Mouse (Mus musculus) liver, embryonic 15.5 days (tissue): ENCODE data around the gene Scd4. TPM values are rescaled to one million over a fixed set of nuclear protein-coding genes. Genes with fewer than 3 reads are reported as not detected.
A peak's percentile ranks its signal among the peaks of the same experiment; 100 is the strongest.

Experiments used
- ATAC-seq: fragments of 200-750 bp; cut with Nextera tagmentation; 2 replicates; pipeline ENCODE4 v1.8.0; 2017; ENCODE audit warnings: moderate number of reproducible peaks, mild to moderate bottlenecking, moderate library complexity; ENCODE audit not compliant: insufficient read depth
- H3K27ac ChIP-seq: fragments of 300-500 bp; sonication (generic); replicated peaks from 2 replicates; pipeline ENCODE4 v1.5.1; 2015; ENCODE audit warnings: mild to moderate bottlenecking, inconsistent platforms
- H3K27me3 ChIP-seq: fragments of 300-500 bp; sonication (generic); 2 replicates; pipeline ENCODE4 v1.6.1; 2015; ENCODE audit warnings: mild to moderate bottlenecking, inconsistent platforms
- H3K36me3 ChIP-seq: fragments of 300-500 bp; sonication (generic); replicated peaks from 2 replicates; pipeline ENCODE4 v1.6.1; 2015; ENCODE audit warnings: moderate library complexity, mild to moderate bottlenecking, inconsistent platforms
- H3K4me1 ChIP-seq: fragments of 300-500 bp; sonication (generic); replicated peaks from 2 replicates; pipeline ENCODE4 v1.6.1; 2015; ENCODE audit warnings: inconsistent platforms
- H3K4me2 ChIP-seq: fragments of 300-500 bp; sonication (generic); 2 replicates; pipeline ENCODE4 v1.6.1; 2015; ENCODE audit warnings: moderate library complexity, mild to moderate bottlenecking, inconsistent platforms
- H3K4me3 ChIP-seq: fragments of 300-500 bp; sonication (generic); replicated peaks from 2 replicates; pipeline ENCODE4 v1.5.1; 2015; ENCODE audit warnings: mild to moderate bottlenecking, inconsistent platforms
- H3K9ac ChIP-seq: fragments of 300-500 bp; sonication (generic); 2 replicates; pipeline ENCODE4 v1.6.1; 2015; ENCODE audit warnings: moderate library complexity, mild to moderate bottlenecking, inconsistent platforms
- H3K9me3 ChIP-seq: fragments of 300-500 bp; sonication (generic); replicated peaks from 2 replicates; pipeline ENCODE4 v1.6.1; 2016; ENCODE audit warnings: inconsistent platforms
- WGBS: fragments of 180-500 bp; shearing (Covaris S2); methylation state at CpG from one replicate; pipeline ENCODE4 v1.1.7; 2015; ENCODE audit warnings: mixed read lengths; ENCODE audit not compliant: insufficient replicate concordance; 5-methylcytosine and 5-hydroxymethylcytosine counted together
- polyA plus RNA-seq: library from polyadenylated mRNA; unstranded; fragments of >200 nt; fragmentation: Nextera tagmentation; extraction: Ambion mirVana; gene quantifications from 2 replicates; pipeline ENCODE4 v1.2.1, GENCODE M21; 2015

Scd4 gene
- polyA plus RNA-seq, 1 experiment from 2014 or later, result not detected

- peaks cover 41% of the 10 kb centered on the region for H3K36me3 ChIP-seq
- H3K27ac ChIP-seq, result peak overlapping the region; percentile 90
- H3K9ac ChIP-seq, result peak overlapping the region; percentile 73
- H3K4me3 ChIP-seq, result peak overlapping the region; percentile 70
- H3K4me1 ChIP-seq, result peaks cover 88% of the 10 kb centered on the region
- H3K27me3 ChIP-seq, result no peaks in the 10 kb centered on the region
- peak; percentile 89 for ATAC-seq
- WGBS, result under 1% methylated on average over 31 of the region's 31 CpGs
- peak overlapping the region; percentile 93 for H3K4me2 ChIP-seq
- H3K9me3 ChIP-seq, result no peaks in the 10 kb centered on the region
Observed at GRCm38 (mm10) chr19:44293769-44294551, 38.9 kb upstream of the Scd4 start.

- ATAC-seq, result peak; percentile 18
- peak overlapping the region; percentile 93 for H3K4me2 ChIP-seq
- under 1% methylated on average over 14 of the region's 14 CpGs for WGBS
- H3K9me3 ChIP-seq, result no peaks in the 10 kb centered on the region
- H3K9ac ChIP-seq, result peak overlapping the region; percentile 73
- H3K27ac ChIP-seq, result peak overlapping the region; percentile 90
- peaks cover 94% of the 10 kb centered on the region for H3K4me1 ChIP-seq
- peaks cover 47% of the 10 kb centered on the region for H3K36me3 ChIP-seq
- peak overlapping the region; percentile 70 for H3K4me3 ChIP-seq
- no peaks in the 10 kb centered on the region for H3K27me3 ChIP-seq
Observed at GRCm38 (mm10) chr19:44294588-44295041, 38.3 kb upstream of the Scd4 start.

- peaks cover 53% of the 10 kb centered on the region for H3K36me3 ChIP-seq
- peak overlapping the region; percentile 93 for H3K4me2 ChIP-seq
- H3K27ac ChIP-seq, result peak overlapping the region; percentile 83
- H3K9ac ChIP-seq, result peak overlapping the region; percentile 73
- 10% methylated on average over 3 of the region's 3 CpGs for WGBS
- no peaks in the 10 kb centered on the region for H3K9me3 ChIP-seq
- peaks cover 96% of the 10 kb centered on the region for H3K4me1 ChIP-seq
- ATAC-seq, result no peak
- H3K27me3 ChIP-seq, result no peaks in the 10 kb centered on the region
- H3K4me3 ChIP-seq, result peak overlapping the region; percentile 70
Observed at GRCm38 (mm10) chr19:44295251-44295650, 37.6 kb upstream of the Scd4 start.

GRCm38 (mm10) chr19:44295741-44296140, 37.2 kb upstream of the Scd4 start:
- Histone ChIP-seq H3K27me3 (no peaks in the 10 kb centered on the region), H3K9me3 (no peaks in the 10 kb centered on the region), H3K36me3 (peaks cover 58% of the 10 kb centered on the region), H3K4me1 (peaks cover 98% of the 10 kb centered on the region), H3K4me2 (peak overlapping the region; percentile 93), H3K9ac (peak overlapping the region; percentile 73), H3K4me3 (peak overlapping the region; percentile 70), H3K27ac (peak overlapping the region; percentile 83)
- 2% methylated on average over 4 of the region's 4 CpGs for WGBS
- ATAC-seq, result peak; percentile 24

GRCm38 (mm10) chr19:44296186-44296585, 36.7 kb upstream of the Scd4 start:
- H3K36me3 ChIP-seq, result peaks cover 63% of the 10 kb centered on the region
- WGBS, result 44% methylated on average over 7 of the region's 7 CpGs
- peak overlapping the region; percentile 93 for H3K4me2 ChIP-seq
- H3K9me3 ChIP-seq, result no peaks in the 10 kb centered on the region
- H3K9ac ChIP-seq, result peak overlapping the region; percentile 73
- H3K27ac ChIP-seq, result peak overlapping the region; percentile 83
- peak overlapping the region; percentile 70 for H3K4me3 ChIP-seq
- peaks cover 98% of the 10 kb centered on the region for H3K4me1 ChIP-seq
- ATAC-seq, result no peak
- H3K27me3 ChIP-seq, result no peaks in the 10 kb centered on the region

- Histone ChIP-seq H3K27me3 (no peaks in the 10 kb centered on the region), H3K4me1 (peaks cover 97% of the 10 kb centered on the region), H3K27ac (peak overlapping the region; percentile 83), H3K4me2 (peak overlapping the region; percentile 93), H3K36me3 (peaks cover 71% of the 10 kb centered on the region), H3K9me3 (no peaks in the 10 kb centered on the region), H3K4me3 (peak overlapping the region; percentile 70), H3K9ac (peak overlapping the region; percentile 73)
- 61% methylated on average over 8 of the region's 8 CpGs for WGBS
- ATAC-seq, result no peak
Observed at GRCm38 (mm10) chr19:44297068-44297760, 35.7 kb upstream of the Scd4 start.

GRCm38 (mm10) chr19:44297862-44298261, 35.0 kb upstream of the Scd4 start:
- peak overlapping the region; percentile 93 for H3K4me2 ChIP-seq
- H3K9ac ChIP-seq, result peak overlapping the region; percentile 33; the same call in 1 of the 2 replicates
- H3K27me3 ChIP-seq, result no peaks in the 10 kb centered on the region
- peak overlapping the region; percentile 70 for H3K4me3 ChIP-seq
- no peak for ATAC-seq
- no peaks in the 10 kb centered on the region for H3K9me3 ChIP-seq
- 79% methylated on average over 9 of the region's 9 CpGs for WGBS
- H3K36me3 ChIP-seq, result peaks cover 78% of the 10 kb centered on the region
- H3K4me1 ChIP-seq, result peaks cover 97% of the 10 kb centered on the region
- H3K27ac ChIP-seq, result peak overlapping the region; percentile 83

GRCm38 (mm10) chr19:44299078-44299477, 33.8 kb upstream of the Scd4 start:
- Histone ChIP-seq H3K36me3 (peaks cover 90% of the 10 kb centered on the region), H3K4me3 (peak overlapping the region; percentile 70)
- no peak for ATAC-seq

GRCm38 (mm10) chr19:44299902-44300301, 33.0 kb upstream of the Scd4 start:
- no peaks in the 10 kb centered on the region for H3K9me3 ChIP-seq
- H3K36me3 ChIP-seq, result peaks cover 97% of the 10 kb centered on the region
- no peak for ATAC-seq
- H3K4me1 ChIP-seq, result peaks cover 85% of the 10 kb centered on the region
- peak overlapping the region; percentile 22 for H3K4me3 ChIP-seq
- H3K4me2 ChIP-seq, result peak overlapping the region; percentile 93
- H3K9ac ChIP-seq, result 0 out of 2 replicates have a peak overlapping the region, but pooled peaks have one; percentile 15
- H3K27me3 ChIP-seq, result no peaks in the 10 kb centered on the region
- 20% methylated on average over 6 of the region's 6 CpGs for WGBS
- peak overlapping the region; percentile 71 for H3K27ac ChIP-seq

More at GRCm38 (mm10) chr19:44299078-44299477, 33.8 kb upstream of the Scd4 start:
- peaks cover 87% of the 10 kb centered on the region for H3K4me1 ChIP-seq
- H3K9me3 ChIP-seq, result no peaks in the 10 kb centered on the region
- H3K4me2 ChIP-seq, result peak overlapping the region; percentile 93
- peak overlapping the region; percentile 35; the same call in 1 of the 2 replicates for H3K9ac ChIP-seq
- 76% methylated on average over 9 of the region's 9 CpGs for whole genome bisulfite sequencing
- H3K27me3 ChIP-seq, result no peaks in the 10 kb centered on the region
- H3K27ac ChIP-seq, result peak overlapping the region; percentile 83; the same call in 1 of the 2 replicates

- H3K27ac ChIP-seq, result peak overlapping the region; percentile 71
- H3K36me3 ChIP-seq, result peaks cover 97% of the 10 kb centered on the region
- WGBS, result 67% methylated on average over 7 of the region's 7 CpGs
- ATAC-seq, result no peak
- H3K4me1 ChIP-seq, result peaks cover 83% of the 10 kb centered on the region
- H3K27me3 ChIP-seq, result no peaks in the 10 kb centered on the region
- no peaks in the 10 kb centered on the region for H3K9me3 ChIP-seq
- peak overlapping the region; percentile 22 for H3K4me3 ChIP-seq
- peak overlapping the region; percentile 93 for H3K4me2 ChIP-seq
- H3K9ac ChIP-seq, result 0 out of 2 replicates have a peak overlapping the region, but pooled peaks have one; percentile 15
Observed at GRCm38 (mm10) chr19:44300520-44300919, 32.4 kb upstream of the Scd4 start.

GRCm38 (mm10) chr19:44301176-44301575, 31.7 kb upstream of the Scd4 start:
- H3K27ac ChIP-seq, result peak overlapping the region; percentile 71
- H3K9ac ChIP-seq, result 0 out of 2 replicates have a peak overlapping the region, but pooled peaks have one; percentile 2
- no peak overlapping the region for H3K4me3 ChIP-seq
- no peaks in the 10 kb centered on the region for H3K27me3 ChIP-seq
- H3K36me3 ChIP-seq, result peaks cover 98% of the 10 kb centered on the region
- 73% methylated on average over 16 of the region's 16 CpGs for WGBS
- H3K9me3 ChIP-seq, result no peaks in the 10 kb centered on the region
- ATAC-seq, result peak; percentile 23; the same call in 1 of the 2 replicates
- H3K4me1 ChIP-seq, result peaks cover 76% of the 10 kb centered on the region
- peak overlapping the region; percentile 93 for H3K4me2 ChIP-seq
